Mouse (Mus musculus) embryonic facial prominence, embryonic 14.5 days (tissue): ENCODE data around the gene Nipa2. TPM values are rescaled to one million over a fixed set of nuclear protein-coding genes. Genes with fewer than 3 reads are reported as not detected.

ENCODE experiments used
- ATAC-seq: fragments of 200-750 bp; cut with Nextera tagmentation; 2 replicates; pipeline ENCODE4 v1.8.0; 2017; ENCODE audit warnings: low read depth, moderate number of reproducible peaks, moderate TSS enrichment
- DNase-seq: peaks from one replicate; pipeline ENCODE4 v3.0.0-alpha.2; 2015; ENCODE audit warnings: low spot score
- H3K27ac ChIP-seq: fragments of 300-500 bp; sonication (generic); replicated peaks from 2 replicates; pipeline ENCODE4 v1.5.1; 2014; ENCODE audit warnings: low read depth, mild to moderate bottlenecking, low read length, moderate library complexity
- H3K27me3 ChIP-seq: fragments of 300-500 bp; sonication (generic); replicated peaks from 2 replicates; pipeline ENCODE4 v1.6.1; 2014; ENCODE audit warnings: low read length; ENCODE audit not compliant: control insufficient read depth, insufficient read depth
- H3K36me3 ChIP-seq: fragments of 300-500 bp; sonication (generic); 2 replicates; pipeline ENCODE4 v1.6.1; 2014; ENCODE audit warnings: low read length, mixed read lengths; ENCODE audit not compliant: control insufficient read depth, insufficient read depth
- H3K4me1 ChIP-seq: fragments of 300-500 bp; sonication (generic); 2 replicates; pipeline ENCODE4 v1.6.1; 2014; ENCODE audit warnings: antibody characterized with exemption, low read length; ENCODE audit not compliant: control insufficient read depth, insufficient read depth
- H3K4me2 ChIP-seq: fragments of 300-500 bp; sonication (generic); 2 replicates; pipeline ENCODE4 v1.6.1; 2014; ENCODE audit warnings: low read depth, mild to moderate bottlenecking, low read length, moderate library complexity, mixed read lengths
- H3K4me3 ChIP-seq: fragments of 300-500 bp; sonication (generic); 2 replicates; pipeline ENCODE4 v1.5.1; 2014; ENCODE audit warnings: low read depth, mild to moderate bottlenecking, low read length
- H3K9ac ChIP-seq: fragments of 300-500 bp; sonication (generic); 2 replicates; pipeline ENCODE4 v1.6.1; 2014; ENCODE audit warnings: low read depth, mild to moderate bottlenecking, low read length, moderate library complexity, mixed read lengths
- H3K9me3 ChIP-seq: fragments of 300-500 bp; sonication (generic); 2 replicates; pipeline ENCODE4 v1.6.1; 2016; ENCODE audit warnings: low read length; ENCODE audit not compliant: control insufficient read depth
- WGBS: fragments of 180-500 bp; shearing (Covaris S2); extraction: QIAGEN DNeasy Blood & Tissue Kit; methylation state at CpG from one replicate; pipeline ENCODE4 v1.1.7; 2014; 5-methylcytosine and 5-hydroxymethylcytosine counted together
- polyA plus RNA-seq: library from polyadenylated mRNA; unstranded; fragments of >200 nt; fragmentation: Nextera tagmentation; extraction: Ambion mirVana; gene quantifications from 2 replicates; pipeline ENCODE4 v1.2.1, GENCODE M21; 2014

The Nipa2 gene
- polyA plus RNA-seq, 1 experiment from 2014 or later, result 52.9 TPM

DNA sequence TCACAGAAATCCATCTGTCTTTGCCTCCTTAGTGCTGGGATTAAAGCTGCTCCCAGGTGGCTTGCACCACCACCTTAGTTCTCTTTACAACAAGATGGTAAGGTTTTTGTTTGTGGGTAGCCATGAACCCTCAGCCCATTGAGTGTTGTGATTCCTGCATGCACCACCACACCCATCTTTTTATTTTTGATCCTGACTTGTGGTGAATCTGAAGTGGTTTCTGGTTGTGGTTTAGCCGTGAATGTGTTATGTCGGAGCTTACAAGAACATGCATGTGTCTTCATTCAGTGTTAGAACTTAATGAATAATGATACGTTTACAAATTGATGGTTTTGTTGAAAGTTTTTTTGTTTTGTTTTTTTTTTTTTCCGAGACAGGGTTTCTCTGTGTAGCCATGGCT is 72.3 kb downstream of the Nipa2 start:
- H3K9me3 ChIP-seq, result no peaks in the 10 kb centered on the region
- H3K27ac ChIP-seq, result no peak overlapping the region
- no peak overlapping the region for H3K4me2 ChIP-seq
- ATAC-seq, result no peak
- 87% methylated on average over 4 of the region's 4 CpGs for WGBS
- H3K4me1 ChIP-seq, result no peaks in the 10 kb centered on the region
- H3K4me3 ChIP-seq, result no peak overlapping the region
- H3K9ac ChIP-seq, result no peak overlapping the region
- H3K36me3 ChIP-seq, result peaks cover 81% of the 10 kb centered on the region
- DNase-seq, result no peak
- no peaks in the 10 kb centered on the region for H3K27me3 ChIP-seq

DNA sequence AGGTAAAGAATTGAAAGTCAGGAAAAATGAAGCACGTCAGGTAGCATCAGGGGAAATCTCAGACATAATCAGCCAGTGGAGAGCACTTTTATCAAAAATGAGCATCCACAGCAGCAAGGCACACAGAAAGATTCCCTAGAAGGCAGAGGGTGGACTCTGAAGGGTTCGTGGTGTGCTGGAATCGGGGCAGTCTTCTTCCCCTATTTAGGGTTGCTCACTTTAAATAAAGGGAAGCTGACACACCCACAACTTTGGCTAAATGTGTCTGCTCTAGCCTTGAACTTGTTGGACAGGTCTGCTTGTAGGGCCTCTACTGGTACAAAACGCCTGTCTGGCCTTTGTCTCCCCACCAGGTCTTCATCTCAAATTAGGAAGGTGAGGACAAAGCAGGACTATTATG is 73.7 kb downstream of the Nipa2 start:
- no peak for DNase-seq
- H3K4me3 ChIP-seq, result no peak overlapping the region
- H3K4me2 ChIP-seq, result no peak overlapping the region
- WGBS, result 91% methylated on average over 4 of the region's 4 CpGs
- no peak for ATAC-seq
- H3K9me3 ChIP-seq, result no peaks in the 10 kb centered on the region
- H3K4me1 ChIP-seq, result no peaks in the 10 kb centered on the region
- H3K27ac ChIP-seq, result no peak overlapping the region
- peaks cover 83% of the 10 kb centered on the region for H3K36me3 ChIP-seq
- H3K27me3 ChIP-seq, result no peaks in the 10 kb centered on the region
- no peak overlapping the region for H3K9ac ChIP-seq

Other genes starting within 250 kb of the Nipa2 start
- 1.1 and 1.2 TPM in 2 replicates for gene Siglech, start 194.3 kb downstream of the Nipa2 start, polyA plus RNA-seq
- 25.7 and 25.8 TPM in 2 replicates for gene Tubgcp5, start 168.3 kb downstream of the Nipa2 start, polyA plus RNA-seq
- 103 and 118 TPM in 2 replicates for gene Cyfip1, start 120.7 kb downstream of the Nipa2 start, polyA plus RNA-seq
- gene Nipa1, start 57.5 kb upstream of the Nipa2 start, polyA plus RNA-seq, result 7.0 and 7.9 TPM in 2 replicates
- gene Herc2, start 87.7 kb upstream of the Nipa2 start, polyA plus RNA-seq, result 26.0 and 28.0 TPM in 2 replicates